Mouse (Mus musculus): ENCODE measurements around the gene Aspdh. TPM values are rescaled to one million over a fixed set of nuclear protein-coding genes. Genes with fewer than 3 reads are reported as not detected.

Gene Aspdh
- polyA plus RNA-seq, 1 experiment from 2014 or later = 0.88 TPM

DNA sequence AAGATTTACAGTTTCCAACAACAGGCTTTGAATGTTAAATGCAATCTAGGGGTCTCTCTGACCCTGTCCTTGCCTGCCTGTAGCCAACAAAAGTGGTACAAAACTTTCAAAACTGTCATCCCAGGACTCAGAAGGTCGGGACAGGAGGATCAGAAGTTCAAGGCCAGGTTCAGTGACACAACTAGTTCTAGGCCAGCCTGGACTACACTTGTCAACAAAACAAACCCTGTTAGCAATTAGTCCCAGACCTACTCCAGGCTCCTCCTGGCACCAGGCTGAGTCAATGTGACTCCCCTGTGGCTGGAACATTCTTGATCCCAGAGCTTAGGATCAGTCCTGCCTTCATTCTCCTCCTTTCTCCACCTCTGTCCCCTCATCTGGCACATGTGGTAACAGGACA, 33.7 kb downstream of the Aspdh start:
- no peak for ATAC-seq (ENCODE audit: low FRiP score, low TSS enrichment)
- Histone ChIP-seq H3K4me1 (ENCODE audit: control insufficient read depth, insufficient read depth, low read length) (peaks cover 5% of the 10 kb centered on the region; the same call in 1 of the 2 replicates), H3K36me3 (ENCODE audit: control insufficient read depth, insufficient read depth, low read length) (no peaks in the 10 kb centered on the region), H3K4me2 (replicated peaks; ENCODE audit: low read depth, low read length) (no peak overlapping the region), H3K9me3 (ENCODE audit: control insufficient read depth, low read length) (no peaks in the 10 kb centered on the region), H3K4me3 (ENCODE audit: low read length) (no peak overlapping the region), H3K27me3 (ENCODE audit: control insufficient read depth, insufficient read depth, low read length) (no peaks in the 10 kb centered on the region), H3K9ac (ENCODE audit: low read depth, low read length) (no peak overlapping the region), H3K27ac (ENCODE audit: low read depth, low read length) (no peak overlapping the region)
- 64% methylated on average over 1 of the region's 1 CpGs for WGBS

DNA sequence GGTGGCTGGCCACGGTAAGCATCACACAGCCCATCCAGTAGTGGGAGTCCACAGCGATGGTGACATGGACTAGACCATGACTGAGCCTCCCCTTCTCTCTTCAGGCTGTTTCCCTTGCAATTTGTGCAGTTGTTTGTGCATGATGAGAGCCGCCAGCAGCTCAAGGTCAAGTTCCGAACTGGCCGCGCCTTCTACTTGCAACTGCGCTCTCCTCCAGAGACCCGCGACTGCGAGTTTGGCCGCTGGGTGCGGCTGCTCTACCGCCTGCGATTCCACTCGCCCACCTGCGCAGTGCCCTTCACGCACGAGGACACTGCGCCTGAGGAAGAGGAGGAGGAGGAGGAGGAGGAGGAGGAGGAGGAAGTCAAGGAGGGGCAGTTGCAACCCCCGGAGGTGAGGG, 34.9 kb downstream of the Aspdh start:
- H3K9ac ChIP-seq (ENCODE audit: low read depth, low read length) = no peak overlapping the region
- H3K27ac ChIP-seq (ENCODE audit: low read depth, low read length) = no peak overlapping the region
- H3K4me2 ChIP-seq (replicated peaks; ENCODE audit: low read depth, low read length) = no peak overlapping the region
- no peak overlapping the region for H3K4me3 ChIP-seq (ENCODE audit: low read length)
- H3K9me3 ChIP-seq (ENCODE audit: control insufficient read depth, low read length) = no peaks in the 10 kb centered on the region
- peaks cover 5% of the 10 kb centered on the region; the same call in 1 of the 2 replicates for H3K4me1 ChIP-seq (ENCODE audit: control insufficient read depth, insufficient read depth, low read length)
- H3K36me3 ChIP-seq (ENCODE audit: control insufficient read depth, insufficient read depth, low read length) = no peaks in the 10 kb centered on the region
- no peaks in the 10 kb centered on the region for H3K27me3 ChIP-seq (ENCODE audit: control insufficient read depth, insufficient read depth, low read length)
- 58% methylated on average over 20 of the region's 20 CpGs for WGBS
- no peak for ATAC-seq (ENCODE audit: low FRiP score, low TSS enrichment)

DNA sequence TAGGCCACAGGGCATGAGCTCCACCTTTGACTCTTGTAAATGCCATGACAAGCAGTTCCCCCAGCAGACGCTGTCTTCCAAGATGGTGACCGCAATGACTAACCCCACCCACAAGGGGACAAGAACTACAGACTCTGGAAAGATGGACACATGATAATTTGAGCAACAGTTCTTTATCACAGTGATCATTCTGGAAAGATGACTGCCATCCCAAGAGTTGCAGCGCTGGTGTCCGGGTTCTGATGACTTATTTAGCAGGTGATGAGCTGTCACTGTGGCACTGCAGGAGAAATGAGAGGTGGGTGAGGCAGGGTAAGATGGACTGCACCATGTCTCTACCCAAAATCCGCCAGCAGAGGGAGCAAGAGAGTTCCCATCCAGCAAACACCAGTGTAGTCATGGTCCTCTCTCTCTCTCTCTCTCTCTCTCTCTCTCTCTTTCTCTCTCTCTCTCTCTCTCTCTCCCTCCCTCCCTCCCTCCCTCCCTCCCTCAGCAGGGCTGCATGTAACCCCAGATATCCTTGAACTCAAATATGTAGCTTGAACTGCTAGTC, 36.4 kb downstream of the Aspdh start:
- H3K27ac ChIP-seq (ENCODE audit: low read depth, low read length) = no peak overlapping the region
- ATAC-seq (ENCODE audit: low FRiP score, low TSS enrichment) = no peak; the same call in 1 of the 2 replicates
- H3K9me3 ChIP-seq (ENCODE audit: control insufficient read depth, low read length) = no peaks in the 10 kb centered on the region
- H3K4me3 ChIP-seq (ENCODE audit: low read length) = no peak overlapping the region
- H3K4me1 ChIP-seq (ENCODE audit: control insufficient read depth, insufficient read depth, low read length) = no peaks in the 10 kb centered on the region; the same call in 1 of the 2 replicates
- no peak overlapping the region for H3K4me2 ChIP-seq (replicated peaks; ENCODE audit: low read depth, low read length)
- WGBS = 46% methylated on average over 5 of the region's 5 CpGs
- no peak overlapping the region for H3K9ac ChIP-seq (ENCODE audit: low read depth, low read length)
- H3K36me3 ChIP-seq (ENCODE audit: control insufficient read depth, insufficient read depth, low read length) = no peaks in the 10 kb centered on the region
- H3K27me3 ChIP-seq (ENCODE audit: control insufficient read depth, insufficient read depth, low read length) = no peaks in the 10 kb centered on the region

DNA sequence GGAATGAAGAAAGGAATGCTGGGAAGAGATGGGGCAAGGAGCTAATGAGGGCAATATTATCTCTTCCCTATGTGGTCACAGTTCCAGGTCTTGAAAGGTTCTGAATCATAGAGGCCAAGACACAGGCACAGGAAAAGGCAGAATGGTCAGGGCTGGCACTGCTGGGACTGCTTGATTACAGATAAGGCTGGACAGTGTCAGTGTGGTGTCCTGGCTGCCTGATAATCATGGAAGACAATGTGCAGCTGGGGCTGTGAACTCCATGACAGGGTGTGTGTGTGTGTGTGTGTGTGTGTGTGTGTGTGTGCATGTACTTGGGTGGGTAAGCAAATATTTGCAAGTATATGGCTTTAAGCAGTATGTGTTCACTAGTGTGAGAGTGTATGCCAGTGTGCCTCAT, 42.3 kb downstream of the Aspdh start:
- Histone ChIP-seq H3K36me3 (ENCODE audit: control insufficient read depth, insufficient read depth, low read length) (no peaks in the 10 kb centered on the region), H3K27me3 (ENCODE audit: control insufficient read depth, insufficient read depth, low read length) (no peaks in the 10 kb centered on the region; the same call in 1 of the 2 replicates), H3K9ac (ENCODE audit: low read depth, low read length) (no peak overlapping the region), H3K4me1 (ENCODE audit: control insufficient read depth, insufficient read depth, low read length) (no peaks in the 10 kb centered on the region), H3K27ac (ENCODE audit: low read depth, low read length) (no peak overlapping the region), H3K9me3 (ENCODE audit: control insufficient read depth, low read length) (0 out of 2 replicates have a peak, but pooled peaks cover under 1% of the 10 kb centered on the region), H3K4me3 (ENCODE audit: low read length) (no peak overlapping the region), H3K4me2 (replicated peaks; ENCODE audit: low read depth, low read length) (no peak overlapping the region)
- ATAC-seq (ENCODE audit: low FRiP score, low TSS enrichment) = no peak

Small RNA genes within 50 kb of the gene (microRNA-seq; reads per million reads assigned to microRNA genes)
- not detected for gene Mir7052

Other genes with a start within 250 kb of the Aspdh start
- gene Klk1b5, start 249.4 kb upstream of the Aspdh start, polyA plus RNA-seq (2014; fragmentation: Nextera tagmentation; extraction: Ambion mirVana) = not detected in 2 replicates
- gene Klk1, start 240.0 kb upstream of the Aspdh start, polyA plus RNA-seq (2014; fragmentation: Nextera tagmentation; extraction: Ambion mirVana) = 0.70 and 2.1 TPM in 2 replicates
- not detected in 2 replicates for gene Gm36864, start 229.2 kb upstream of the Aspdh start, polyA plus RNA-seq (2014; fragmentation: Nextera tagmentation; extraction: Ambion mirVana)
- 1.3 and 1.6 TPM in 2 replicates for gene 1700028J19Rik, start 218.7 kb upstream of the Aspdh start, polyA plus RNA-seq (2014; fragmentation: Nextera tagmentation; extraction: Ambion mirVana)
- 119 and 143 TPM in 2 replicates for gene 2410002F23Rik, start 218.7 kb upstream of the Aspdh start, polyA plus RNA-seq (2014; fragmentation: Nextera tagmentation; extraction: Ambion mirVana)
- gene Acp4, start 208.0 kb upstream of the Aspdh start, polyA plus RNA-seq (2014; fragmentation: Nextera tagmentation; extraction: Ambion mirVana) = not detected in 2 replicates
- not detected in 2 replicates for gene Gm15517, start 203.9 kb upstream of the Aspdh start, polyA plus RNA-seq (2014; fragmentation: Nextera tagmentation; extraction: Ambion mirVana)
- 3.4 TPM in 2 replicates for gene Clec11a, start 158.5 kb upstream of the Aspdh start, polyA plus RNA-seq (2014; fragmentation: Nextera tagmentation; extraction: Ambion mirVana)
- gene Shank1, start 155.1 kb upstream of the Aspdh start, polyA plus RNA-seq (2014; fragmentation: Nextera tagmentation; extraction: Ambion mirVana) = 1.3 and 1.9 TPM in 2 replicates
- 1.4 and 2.3 TPM in 2 replicates for gene Syt3, start 81.3 kb upstream of the Aspdh start, polyA plus RNA-seq (2014; fragmentation: Nextera tagmentation; extraction: Ambion mirVana)
- 1.0 and 1.5 TPM in 2 replicates for gene 1700008O03Rik, start 79.6 kb upstream of the Aspdh start, polyA plus RNA-seq (2014; fragmentation: Nextera tagmentation; extraction: Ambion mirVana)
- 0.50 and 0.70 TPM in 2 replicates for gene Lrrc4b, start 36.4 kb upstream of the Aspdh start, polyA plus RNA-seq (2014; fragmentation: Nextera tagmentation; extraction: Ambion mirVana)
- gene Josd2, start 2.6 kb downstream of the Aspdh start, polyA plus RNA-seq (2014; fragmentation: Nextera tagmentation; extraction: Ambion mirVana) = 64.9 and 78.9 TPM in 2 replicates
- 122 and 138 TPM in 2 replicates for gene Emc10, start 31.1 kb downstream of the Aspdh start, polyA plus RNA-seq (2014; fragmentation: Nextera tagmentation; extraction: Ambion mirVana)
- gene Fam71e1, start 31.2 kb downstream of the Aspdh start, polyA plus RNA-seq (2014; fragmentation: Nextera tagmentation; extraction: Ambion mirVana) = 13.2 and 16.6 TPM in 2 replicates
- gene Mybpc2, start 59.3 kb downstream of the Aspdh start, polyA plus RNA-seq (2014; fragmentation: Nextera tagmentation; extraction: Ambion mirVana) = 0.06 and 0.18 TPM in 2 replicates
- gene Spib, start 66.7 kb downstream of the Aspdh start, polyA plus RNA-seq (2014; fragmentation: Nextera tagmentation; extraction: Ambion mirVana) = not detected in 2 replicates
- 51.6 and 69.5 TPM in 2 replicates for gene Pold1, start 83.5 kb downstream of the Aspdh start, polyA plus RNA-seq (2014; fragmentation: Nextera tagmentation; extraction: Ambion mirVana)
- 69.1 and 69.8 TPM in 2 replicates for gene Nr1h2, start 88.6 kb downstream of the Aspdh start, polyA plus RNA-seq (2014; fragmentation: Nextera tagmentation; extraction: Ambion mirVana)
- gene Napsa, start 107.0 kb downstream of the Aspdh start, polyA plus RNA-seq (2014; fragmentation: Nextera tagmentation; extraction: Ambion mirVana) = 5.0 and 7.0 TPM in 2 replicates
- 0.18 and 0.26 TPM in 2 replicates for gene Kcnc3, start 125.3 kb downstream of the Aspdh start, polyA plus RNA-seq (2014; fragmentation: Nextera tagmentation; extraction: Ambion mirVana)
- 1.3 and 1.8 TPM in 2 replicates for gene Myh14, start 205.5 kb downstream of the Aspdh start, polyA plus RNA-seq (2014; fragmentation: Nextera tagmentation; extraction: Ambion mirVana)
- gene Izumo2, start 243.4 kb downstream of the Aspdh start, polyA plus RNA-seq (2014; fragmentation: Nextera tagmentation; extraction: Ambion mirVana) = not detected in 2 replicates

All from kidney, embryonic 14.5 days (tissue).